Mouse (Mus musculus) heart, postnatal 0 days (tissue): ENCODE data around the gene Gm45716. TPM values are rescaled to one million over a fixed set of nuclear protein-coding genes. Genes with fewer than 3 reads are reported as not detected.

Source experiments
- ATAC-seq: fragments of 200-750 bp; cut with Nextera tagmentation; 2 replicates; pipeline ENCODE4 v1.8.0; 2017; ENCODE audit warnings: low read depth, moderate number of reproducible peaks, moderate library complexity; ENCODE audit not compliant: insufficient read depth
- DNase-seq: peaks from one replicate; pipeline ENCODE4 v3.0.0-alpha.2; 2016; ENCODE audit warnings: low spot score
- H3K27ac ChIP-seq: fragments of 300-500 bp; sonication (generic); 2 replicates; pipeline ENCODE4 v1.5.1; 2014; ENCODE audit warnings: low read depth, mild to moderate bottlenecking
- H3K27me3 ChIP-seq: fragments of 300-500 bp; sonication (generic); 2 replicates; pipeline ENCODE4 v1.6.1; 2014; ENCODE audit warnings: low read length, mixed read lengths; ENCODE audit not compliant: control insufficient read depth, insufficient read depth
- H3K36me3 ChIP-seq: fragments of 300-500 bp; sonication (generic); replicated peaks from 2 replicates; pipeline ENCODE4 v1.6.1; 2014; ENCODE audit warnings: low read length, mixed read lengths; ENCODE audit not compliant: control insufficient read depth, insufficient read depth
- H3K4me1 ChIP-seq: fragments of 300-500 bp; sonication (generic); 2 replicates; pipeline ENCODE4 v1.6.1; 2014; ENCODE audit warnings: antibody characterized with exemption; ENCODE audit not compliant: control insufficient read depth, insufficient read depth
- H3K4me2 ChIP-seq: fragments of 300-500 bp; sonication (generic); 2 replicates; pipeline ENCODE4 v1.6.1; 2014; ENCODE audit warnings: low read depth, mild to moderate bottlenecking, low read length, moderate library complexity
- H3K4me3 ChIP-seq: fragments of 300-500 bp; sonication (generic); 2 replicates; pipeline ENCODE4 v1.5.1; 2014; ENCODE audit warnings: low read depth, low read length
- H3K9ac ChIP-seq: fragments of 300-500 bp; sonication (generic); replicated peaks from 2 replicates; pipeline ENCODE4 v1.6.1; 2014; ENCODE audit warnings: low read depth, low read length, mixed read lengths
- H3K9me3 ChIP-seq: fragments of 300-500 bp; sonication (generic); replicated peaks from 2 replicates; pipeline ENCODE4 v1.6.1; 2016; ENCODE audit warnings: low read length; ENCODE audit not compliant: control insufficient read depth
- CTCF ChIP-seq: IDR thresholded peaks from 2 replicates; pipeline ENCODE4 v1.5.1; 2016; ENCODE audit warnings: antibody characterized with exemption, control low read depth, low read depth
- EP300 ChIP-seq: IDR thresholded peaks from 2 replicates; pipeline ENCODE4 v1.6.1; 2016; ENCODE audit warnings: antibody characterized with exemption, low read depth
- WGBS: fragments of 180-500 bp; shearing (Covaris S2); extraction: QIAGEN DNeasy Blood & Tissue Kit; methylation state at CpG from one replicate; pipeline ENCODE4 v1.1.7; 2014; 5-methylcytosine and 5-hydroxymethylcytosine counted together
- polyA plus RNA-seq: library from polyadenylated mRNA; unstranded; fragments of >200 nt; fragmentation: Nextera tagmentation; extraction: Ambion mirVana; gene quantifications from 2 replicates; pipeline ENCODE4 v1.2.1, GENCODE M21; 2015
- total RNA-seq: library from RNA; depleted of rRNA; stranded (reverse); fragments of >200 nt; gene quantifications from 2 replicates; pipeline ENCODE4 v1.2.3, GENCODE M21; 2014; ENCODE audit warnings: low replicate concordance

Gm45716 gene
- total and polyA plus RNA-seq, 2 experiments from 2014 or later, result 30.5 to 133 TPM

DNA sequence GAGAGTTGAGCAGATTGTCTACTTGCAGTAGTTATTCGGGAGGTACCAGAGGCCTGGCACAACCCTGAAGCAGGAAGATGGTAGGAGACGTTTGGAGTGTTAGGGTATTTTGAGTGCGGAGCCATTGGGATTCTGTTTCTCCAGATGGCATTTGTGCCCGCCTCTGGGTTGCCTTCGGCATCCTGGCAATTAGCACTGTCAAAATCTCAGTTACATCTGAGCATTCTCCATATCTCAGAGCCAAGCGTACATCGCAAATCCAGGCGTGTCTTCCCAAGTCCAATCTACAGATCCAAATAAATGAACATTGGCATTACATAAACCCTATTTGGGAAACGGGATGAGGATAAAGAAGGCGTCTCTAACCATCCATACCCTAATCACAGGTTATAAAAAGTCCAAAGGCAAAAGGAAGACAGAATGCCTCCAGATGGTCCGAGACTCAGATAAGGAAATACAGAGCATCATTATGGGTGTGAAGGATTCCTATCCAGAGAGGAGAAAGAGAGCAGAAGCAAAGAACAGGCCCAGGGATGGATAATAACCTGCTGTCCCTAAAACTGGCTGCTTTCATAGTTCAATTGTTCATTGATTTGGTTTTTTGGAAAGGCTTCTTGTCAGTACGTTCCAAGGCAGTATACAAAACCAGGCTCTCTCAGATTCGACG lies 11.7 kb upstream of the Gm45716 start:
- H3K9ac ChIP-seq, result no peak overlapping the region
- 90% methylated on average over 14 of the region's 14 CpGs for WGBS
- TF ChIP-seq CTCF, result no peak
- no peak for TF ChIP-seq EP300

DNA sequence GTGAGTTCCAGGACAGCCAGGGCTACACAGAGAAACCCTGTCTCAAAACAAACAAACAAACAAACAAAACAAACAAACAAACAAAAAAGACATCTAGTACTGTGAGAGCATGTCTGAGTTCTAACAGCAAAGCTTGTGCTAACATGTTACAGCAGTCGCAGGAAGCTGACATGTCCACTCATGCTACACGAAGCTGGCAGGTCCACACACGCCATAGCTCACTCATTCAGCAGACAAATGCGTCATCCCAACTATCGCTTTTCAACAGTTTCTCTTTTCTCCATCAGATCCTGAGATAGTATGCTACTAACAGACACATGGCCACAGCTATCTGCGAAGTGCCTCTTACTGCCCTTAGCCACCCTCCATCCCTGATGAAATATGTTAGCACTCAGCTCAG lies 10.1 kb upstream of the Gm45716 start:
- no peak for TF ChIP-seq CTCF
- no peak for TF ChIP-seq EP300
- WGBS, result 84% methylated on average over 6 of the region's 6 CpGs
- Histone ChIP-seq H3K4me3 (no peak overlapping the region), H3K9ac (no peak overlapping the region), H3K4me2 (no peak overlapping the region), H3K27me3 (no peaks in the 10 kb centered on the region), H3K4me1 (no peaks in the 10 kb centered on the region), H3K36me3 (no peaks in the 10 kb centered on the region), H3K27ac (no peak overlapping the region), H3K9me3 (no peaks in the 10 kb centered on the region)
- no peak for ATAC-seq
- DNase-seq, result no peak

More for the DNA sequence above, 11.7 kb upstream of the Gm45716 start:
- H3K4me1 ChIP-seq, result no peaks in the 10 kb centered on the region
- no peaks in the 10 kb centered on the region for H3K27me3 ChIP-seq
- DNase-seq, result no peak
- no peak overlapping the region for H3K4me2 ChIP-seq
- H3K4me3 ChIP-seq, result no peak overlapping the region
- H3K36me3 ChIP-seq, result no peaks in the 10 kb centered on the region
- H3K9me3 ChIP-seq, result no peaks in the 10 kb centered on the region
- no peak for ATAC-seq
- no peak overlapping the region for H3K27ac ChIP-seq

DNA sequence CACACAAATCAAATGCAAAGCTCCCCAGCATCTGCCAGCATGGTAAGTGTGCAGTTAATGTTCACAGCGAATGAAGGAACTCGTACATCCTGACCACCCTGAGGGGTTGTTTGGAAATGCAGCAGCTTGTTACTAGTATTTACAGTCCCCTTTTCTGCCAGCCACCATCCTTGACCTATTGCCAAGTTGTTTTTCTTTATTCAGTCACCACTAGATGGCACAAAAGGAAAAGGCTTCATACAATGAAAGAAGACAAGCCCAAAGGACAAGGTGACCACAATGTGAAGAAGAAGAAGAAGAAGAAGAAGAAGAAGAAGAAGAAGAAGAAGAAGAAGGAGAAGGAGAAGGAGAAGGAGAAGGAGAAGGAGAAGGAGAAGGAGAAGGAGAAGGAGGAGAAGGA lies 4.1 kb upstream of the Gm45716 start:
- H3K4me1 ChIP-seq, result peaks cover 8% of the 10 kb centered on the region; the same call in 1 of the 2 replicates
- DNase-seq (peak; percentile 76), ATAC-seq (no peak)
- H3K9me3 ChIP-seq, result no peaks in the 10 kb centered on the region
- TF ChIP-seq CTCF (peak; percentile 76), EP300 (no peak)
- WGBS, result 17% methylated on average over 2 of the region's 2 CpGs
- H3K4me3 ChIP-seq, result no peak overlapping the region
- no peaks in the 10 kb centered on the region for H3K36me3 ChIP-seq
- H3K27ac ChIP-seq, result no peak overlapping the region
- no peak overlapping the region for H3K4me2 ChIP-seq
- H3K27me3 ChIP-seq, result no peaks in the 10 kb centered on the region
- no peak overlapping the region for H3K9ac ChIP-seq

DNA sequence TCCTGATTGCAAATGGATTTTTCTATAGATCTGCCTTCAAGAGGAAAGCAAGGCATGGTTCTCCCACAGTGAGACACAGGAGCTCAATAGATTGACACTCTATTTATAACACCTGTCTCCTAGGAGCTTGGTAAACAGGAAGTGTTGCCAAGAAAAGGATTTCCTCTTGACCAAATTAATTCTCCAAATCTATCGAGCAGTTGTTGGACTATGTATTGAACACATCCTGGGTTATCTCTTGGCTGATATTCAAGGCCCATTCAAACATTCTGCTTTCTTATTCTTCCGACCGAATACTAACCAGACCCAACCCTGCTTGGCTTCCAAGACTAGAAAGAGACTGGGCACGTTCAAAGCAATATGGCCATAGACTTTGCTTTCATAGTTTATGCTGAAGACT lies 2.7 kb upstream of the Gm45716 start:
- Histone ChIP-seq H3K4me3 (no peak overlapping the region), H3K4me2 (no peak overlapping the region), H3K27ac (no peak overlapping the region), H3K36me3 (no peaks in the 10 kb centered on the region), H3K4me1 (peaks cover 8% of the 10 kb centered on the region; the same call in 1 of the 2 replicates), H3K9ac (no peak overlapping the region), H3K27me3 (no peaks in the 10 kb centered on the region), H3K9me3 (no peaks in the 10 kb centered on the region)
- DNase-seq (no peak), ATAC-seq (no peak)
- no peak for TF ChIP-seq CTCF
- no peak for TF ChIP-seq EP300
- WGBS, result 42% methylated on average over 4 of the region's 4 CpGs

- H3K9me3 ChIP-seq, result no peaks in the 10 kb centered on the region; the same call in 1 of the 2 replicates
- no peaks in the 10 kb centered on the region for H3K36me3 ChIP-seq
- TF ChIP-seq EP300 (no peak), CTCF (no peak)
- H3K27ac ChIP-seq, result no peak overlapping the region
- DNase-seq, result no peak
- H3K4me2 ChIP-seq, result no peak overlapping the region
- H3K9ac ChIP-seq, result no peak overlapping the region
- no peak overlapping the region for H3K4me3 ChIP-seq
- no peaks in the 10 kb centered on the region for H3K27me3 ChIP-seq
- ATAC-seq, result no peak
- WGBS, result 94% methylated on average over 3 of the region's 3 CpGs
- H3K4me1 ChIP-seq, result no peaks in the 10 kb centered on the region
These were observed 2.7 kb downstream of the Gm45716 start for GRCm38 (mm10) chr11:90190156-90190555.

GRCm38 (mm10) chr11:90194946-90195345 lies 7.5 kb downstream of the Gm45716 start:
- Histone ChIP-seq H3K4me1 (peaks cover 13% of the 10 kb centered on the region), H3K9ac (no peak overlapping the region), H3K36me3 (no peaks in the 10 kb centered on the region), H3K4me2 (no peak overlapping the region), H3K4me3 (no peak overlapping the region), H3K27me3 (no peaks in the 10 kb centered on the region), H3K27ac (no peak overlapping the region), H3K9me3 (no peaks in the 10 kb centered on the region; the same call in 1 of the 2 replicates)
- DNase-seq (no peak), ATAC-seq (no peak)
- TF ChIP-seq CTCF (no peak), EP300 (no peak)
- WGBS, result 77% methylated on average over 1 of the region's 1 CpGs
